Mouse (Mus musculus): ENCODE results near the gene Spcs3. TPM values are rescaled to one million over a fixed set of nuclear protein-coding genes. Genes with fewer than 3 reads are reported as not detected.
A peak's percentile ranks its signal among the peaks of the same experiment; 100 is the strongest.

The Spcs3 gene
- polyA plus RNA-seq, 1 experiment from 2014 or later = 84.6 TPM

DNA sequence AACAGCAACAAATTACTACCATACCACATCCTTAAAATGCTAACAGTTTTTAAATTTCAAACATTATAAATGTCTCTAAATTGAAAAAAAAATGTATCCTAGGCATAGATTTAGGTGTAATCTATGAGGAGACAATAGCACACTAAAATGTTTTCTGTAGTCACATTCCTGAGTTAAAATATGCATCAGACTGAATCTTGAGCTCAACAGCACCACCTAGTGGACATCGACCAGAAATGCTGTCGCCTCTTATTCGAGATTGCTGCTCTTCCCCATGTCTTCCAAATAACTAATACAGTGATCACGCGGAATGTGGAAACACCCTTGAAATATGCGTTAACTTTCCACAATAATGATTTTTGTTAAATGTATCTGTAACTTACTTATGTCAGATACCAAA is 36.7 kb downstream of the Spcs3 start:
- Histone ChIP-seq H3K36me3 (ENCODE audit: control insufficient read depth, insufficient read depth, low read length) (no peaks in the 10 kb centered on the region), H3K4me2 (ENCODE audit: low read depth) (no peak overlapping the region), H3K9me3 (ENCODE audit: control insufficient read depth, low read length) (no peaks in the 10 kb centered on the region), H3K4me3 (ENCODE audit: low read depth, low read length) (no peak overlapping the region), H3K9ac (ENCODE audit: low read length) (no peak overlapping the region), H3K27ac (ENCODE audit: low read depth, low read length) (no peak overlapping the region), H3K4me1 (ENCODE audit: control insufficient read depth, insufficient read depth, low read length) (no peaks in the 10 kb centered on the region), H3K27me3 (ENCODE audit: control insufficient read depth, insufficient read depth, low read length) (no peaks in the 10 kb centered on the region)
- ATAC-seq (ENCODE audit: insufficient read depth, low FRiP score, low TSS enrichment) = 0 out of 2 replicates have a peak, but pooled peaks have one; percentile 24
- WGBS = 15% methylated on average over 6 of the region's 6 CpGs
- peak; percentile 67 for DNase-seq (ENCODE audit: low spot score)

GRCm38 (mm10) chr8:54491934-54492333 is 37.9 kb downstream of the Spcs3 start:
- H3K36me3 ChIP-seq (ENCODE audit: control insufficient read depth, insufficient read depth, low read length) = no peaks in the 10 kb centered on the region
- no peak overlapping the region for H3K4me3 ChIP-seq (ENCODE audit: low read depth, low read length)
- H3K4me1 ChIP-seq (ENCODE audit: control insufficient read depth, insufficient read depth, low read length) = no peaks in the 10 kb centered on the region
- H3K27ac ChIP-seq (ENCODE audit: low read depth, low read length) = no peak overlapping the region
- 88% methylated on average over 4 of the region's 4 CpGs for whole genome bisulfite sequencing
- H3K27me3 ChIP-seq (ENCODE audit: control insufficient read depth, insufficient read depth, low read length) = no peaks in the 10 kb centered on the region
- no peak overlapping the region for H3K9ac ChIP-seq (ENCODE audit: low read length)
- DNase-seq (ENCODE audit: low spot score) (no peak), ATAC-seq (ENCODE audit: insufficient read depth, low FRiP score, low TSS enrichment) (no peak)
- no peak overlapping the region for H3K4me2 ChIP-seq (ENCODE audit: low read depth)
- no peaks in the 10 kb centered on the region for H3K9me3 ChIP-seq (ENCODE audit: control insufficient read depth, low read length)

- H3K9me3 ChIP-seq (ENCODE audit: control insufficient read depth, low read length) = no peaks in the 10 kb centered on the region
- DNase-seq (ENCODE audit: low spot score) = peak; percentile 19
- no peaks in the 10 kb centered on the region for H3K4me1 ChIP-seq (ENCODE audit: control insufficient read depth, insufficient read depth, low read length)
- no peak overlapping the region for H3K4me2 ChIP-seq (ENCODE audit: low read depth)
- no peak overlapping the region for H3K4me3 ChIP-seq (ENCODE audit: low read depth, low read length)
- 26% methylated on average over 6 of the region's 6 CpGs for WGBS
- no peaks in the 10 kb centered on the region for H3K36me3 ChIP-seq (ENCODE audit: control insufficient read depth, insufficient read depth, low read length)
- no peak overlapping the region for H3K27ac ChIP-seq (ENCODE audit: low read depth, low read length)
- no peak overlapping the region for H3K9ac ChIP-seq (ENCODE audit: low read length)
- H3K27me3 ChIP-seq (ENCODE audit: control insufficient read depth, insufficient read depth, low read length) = no peaks in the 10 kb centered on the region
- ATAC-seq (ENCODE audit: insufficient read depth, low FRiP score, low TSS enrichment) = peak; percentile 32; the same call in 1 of the 2 replicates
These were observed 38.6 kb downstream of the Spcs3 start for GRCm38 (mm10) chr8:54491057-54491690.

DNA sequence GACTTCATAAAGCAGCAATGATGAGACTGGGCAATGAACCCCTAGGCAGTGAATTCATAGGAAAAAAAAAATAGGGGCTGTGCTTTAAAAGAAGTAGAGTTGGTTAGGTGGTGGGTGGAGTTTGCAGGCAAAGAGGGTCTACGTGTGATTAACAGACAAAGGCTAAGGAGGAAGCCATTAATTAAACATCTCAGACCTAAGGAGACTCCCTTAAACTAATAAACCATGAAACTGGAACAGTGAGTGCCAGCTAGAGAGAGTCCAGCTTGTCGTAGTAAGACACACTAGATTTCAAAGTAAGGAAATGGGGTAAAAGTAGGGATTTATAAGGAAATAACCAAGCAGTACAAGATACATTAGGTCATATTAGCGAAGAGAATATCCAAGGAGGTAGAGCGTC is 41.4 kb downstream of the Spcs3 start:
- no peak for ATAC-seq (ENCODE audit: insufficient read depth, low FRiP score, low TSS enrichment)

DNA sequence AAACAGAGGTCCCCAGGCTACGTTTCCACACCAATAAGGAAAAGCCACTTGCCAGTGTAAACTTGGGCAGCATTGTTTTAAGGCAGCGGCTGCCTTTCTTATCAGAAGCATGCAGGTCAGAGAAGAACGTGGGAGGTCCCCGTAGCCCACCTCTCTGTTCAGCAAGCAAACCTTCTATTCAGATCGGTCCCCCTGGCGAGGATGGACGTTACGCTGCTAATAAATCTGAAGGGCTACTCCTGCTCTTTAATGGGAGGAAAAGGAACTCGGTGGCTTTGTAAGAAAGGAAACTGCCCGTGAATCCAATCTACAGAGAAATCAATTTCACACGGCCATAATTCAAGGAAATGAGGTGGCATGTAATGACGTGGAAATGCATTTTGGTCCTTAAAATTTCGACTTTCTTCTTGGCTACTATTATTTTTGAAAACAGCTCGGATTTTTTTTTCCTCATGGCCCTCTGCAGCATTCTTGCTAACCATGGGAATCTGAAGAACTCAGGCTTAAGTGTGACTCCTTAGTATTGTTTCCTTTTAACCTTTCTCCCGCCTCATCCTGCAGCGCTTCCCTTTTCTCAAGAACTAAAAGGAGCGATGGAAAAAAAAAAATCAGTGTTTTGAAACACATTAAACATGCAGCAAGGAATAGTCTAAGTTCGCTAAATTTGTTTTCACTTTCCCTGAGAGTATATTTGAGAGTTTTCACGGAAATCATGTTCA is 43.1 kb downstream of the Spcs3 start:
- no peaks in the 10 kb centered on the region for H3K27me3 ChIP-seq (ENCODE audit: control insufficient read depth, insufficient read depth, low read length)
- H3K4me2 ChIP-seq (ENCODE audit: low read depth) = no peak overlapping the region
- H3K4me1 ChIP-seq (ENCODE audit: control insufficient read depth, insufficient read depth, low read length) = no peaks in the 10 kb centered on the region
- no peak overlapping the region for H3K9ac ChIP-seq (ENCODE audit: low read length)
- 32% methylated on average over 19 of the region's 19 CpGs for WGBS
- ATAC-seq (ENCODE audit: insufficient read depth, low FRiP score, low TSS enrichment) = no peak; the same call in 1 of the 2 replicates
- no peak overlapping the region for H3K4me3 ChIP-seq (ENCODE audit: low read depth, low read length)
- no peaks in the 10 kb centered on the region for H3K9me3 ChIP-seq (ENCODE audit: control insufficient read depth, low read length)
- H3K36me3 ChIP-seq (ENCODE audit: control insufficient read depth, insufficient read depth, low read length) = no peaks in the 10 kb centered on the region
- no peak overlapping the region for H3K27ac ChIP-seq (ENCODE audit: low read depth, low read length)
- no peak for DNase-seq (ENCODE audit: low spot score)

More for the DNA sequence above, 41.4 kb downstream of the Spcs3 start:
- no peak overlapping the region for H3K27ac ChIP-seq (ENCODE audit: low read depth, low read length)
- no peak overlapping the region for H3K9ac ChIP-seq (ENCODE audit: low read length)
- no peak overlapping the region for H3K4me3 ChIP-seq (ENCODE audit: low read depth, low read length)
- no peaks in the 10 kb centered on the region for H3K4me1 ChIP-seq (ENCODE audit: control insufficient read depth, insufficient read depth, low read length)
- H3K36me3 ChIP-seq (ENCODE audit: control insufficient read depth, insufficient read depth, low read length) = no peaks in the 10 kb centered on the region
- H3K9me3 ChIP-seq (ENCODE audit: control insufficient read depth, low read length) = no peaks in the 10 kb centered on the region
- 71% methylated on average over 4 of the region's 4 CpGs for WGBS
- DNase-seq (ENCODE audit: low spot score) = no peak
- no peaks in the 10 kb centered on the region for H3K27me3 ChIP-seq (ENCODE audit: control insufficient read depth, insufficient read depth, low read length)
- no peak overlapping the region for H3K4me2 ChIP-seq (ENCODE audit: low read depth)

Other genes starting within 250 kb of the Spcs3 start
- gene Asb5, start 418 bp downstream of the Spcs3 start, polyA plus RNA-seq (2014; fragmentation: Nextera tagmentation; extraction: Ambion mirVana) = 4.7 and 6.9 TPM in 2 replicates
- gene Spata4, start 70.8 kb upstream of the Spcs3 start, polyA plus RNA-seq (2014; fragmentation: Nextera tagmentation; extraction: Ambion mirVana) = not detected in 2 replicates

All from neural tube, embryonic 11.5 days (tissue).